Mouse (Mus musculus): Measurements from ENCODE around the gene Ryk. TPM values are rescaled to one million over a fixed set of nuclear protein-coding genes. Genes with fewer than 3 reads are reported as not detected.

Gene Ryk
- total RNA-seq (2023) = 1 to 10 TPM in 1 of 2 experiments, under 1 TPM in 1; 0.95 to 1.2 TPM

DNA sequence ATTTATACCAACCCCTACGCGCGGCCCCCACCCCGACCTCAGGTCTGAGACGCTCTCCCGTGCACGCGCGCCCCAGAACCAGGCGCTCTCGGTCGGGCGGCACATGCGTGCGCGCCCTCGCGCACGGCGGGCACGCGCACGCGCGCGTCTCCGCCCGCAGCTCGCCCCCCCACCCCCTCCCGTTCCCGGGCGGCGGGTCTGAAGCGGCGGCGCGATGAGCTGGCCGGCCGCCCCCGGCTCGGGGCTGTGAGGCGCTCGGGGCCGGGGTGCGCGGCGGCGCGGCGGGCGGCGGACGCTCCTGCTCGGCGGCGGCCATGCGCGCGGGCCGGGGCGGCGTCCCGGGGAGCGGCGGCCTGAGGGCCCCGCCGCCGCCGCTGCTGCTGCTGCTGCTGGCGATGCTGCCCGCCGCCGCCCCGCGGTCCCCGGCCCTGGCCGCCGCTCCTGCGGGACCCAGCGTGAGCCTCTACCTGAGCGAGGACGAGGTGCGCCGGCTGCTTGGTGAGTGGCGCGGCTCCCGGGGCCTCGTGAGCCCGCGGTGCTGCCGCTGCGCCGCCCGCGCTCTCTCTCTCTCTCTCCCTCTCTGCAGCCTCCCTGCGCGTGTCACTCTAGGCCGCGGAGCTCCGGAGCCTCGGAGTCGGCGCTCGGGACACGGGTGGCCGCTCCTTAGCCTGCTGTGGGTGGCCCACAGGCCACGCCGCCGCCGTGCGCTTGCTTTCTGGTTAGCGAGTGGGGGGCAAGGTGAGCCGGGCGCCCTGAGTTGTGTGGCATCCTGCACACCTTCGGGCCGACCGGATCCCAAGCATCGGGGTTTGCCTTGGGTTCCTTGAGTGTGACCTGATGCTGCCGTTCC is at the start of gene Ryk:
Gene Ryk (plus strand): TSS at position 176 of the 850 bp plus-strand sequence.

Other genes starting within 250 kb of the Ryk start
- 10 to 100 TPM; 89.6 to 89.9 TPM for gene Anapc13, start 208.6 kb upstream of the Ryk start, total RNA-seq (2023)
- 10 to 100 TPM; 22.6 TPM for gene Cep63, start 208.4 kb upstream of the Ryk start, total RNA-seq (2023)
- gene Amotl2, start 118.2 kb upstream of the Ryk start, total RNA-seq (2023) = 1 to 10 TPM; 7.4 to 9.5 TPM
- gene Slco2a1, start 153.8 kb downstream of the Ryk start, total RNA-seq (2023) = under 1 TPM; 0.04 to 0.07 TPM

All from neutrophil, adult 59 days (primary cell).